Mouse (Mus musculus) E14TG2a.4 (cell line): ENCODE results near the gene Vasn.

Experiments
- CTCF ChIP-seq: conservative IDR thresholded peaks from 2 replicates; pipeline ENCODE4 v1.5.1; 2014; ENCODE audit warnings: low read length
- NANOG ChIP-seq: IDR thresholded peaks from 2 replicates; pipeline ENCODE4 v1.6.1; 2014; ENCODE audit warnings: borderline replicate concordance, low read length, mixed read lengths

GRCm38 (mm10) chr16:4652707-4653416 is 13.1 kb downstream of the Vasn start:
- TF ChIP-seq CTCF (no peak), NANOG (no peak)
